Mouse (Mus musculus): ENCODE data around the gene Ttc21a.
A peak's percentile ranks its signal among the peaks of the same experiment; 100 is the strongest.

Gene Ttc21a

DNA sequence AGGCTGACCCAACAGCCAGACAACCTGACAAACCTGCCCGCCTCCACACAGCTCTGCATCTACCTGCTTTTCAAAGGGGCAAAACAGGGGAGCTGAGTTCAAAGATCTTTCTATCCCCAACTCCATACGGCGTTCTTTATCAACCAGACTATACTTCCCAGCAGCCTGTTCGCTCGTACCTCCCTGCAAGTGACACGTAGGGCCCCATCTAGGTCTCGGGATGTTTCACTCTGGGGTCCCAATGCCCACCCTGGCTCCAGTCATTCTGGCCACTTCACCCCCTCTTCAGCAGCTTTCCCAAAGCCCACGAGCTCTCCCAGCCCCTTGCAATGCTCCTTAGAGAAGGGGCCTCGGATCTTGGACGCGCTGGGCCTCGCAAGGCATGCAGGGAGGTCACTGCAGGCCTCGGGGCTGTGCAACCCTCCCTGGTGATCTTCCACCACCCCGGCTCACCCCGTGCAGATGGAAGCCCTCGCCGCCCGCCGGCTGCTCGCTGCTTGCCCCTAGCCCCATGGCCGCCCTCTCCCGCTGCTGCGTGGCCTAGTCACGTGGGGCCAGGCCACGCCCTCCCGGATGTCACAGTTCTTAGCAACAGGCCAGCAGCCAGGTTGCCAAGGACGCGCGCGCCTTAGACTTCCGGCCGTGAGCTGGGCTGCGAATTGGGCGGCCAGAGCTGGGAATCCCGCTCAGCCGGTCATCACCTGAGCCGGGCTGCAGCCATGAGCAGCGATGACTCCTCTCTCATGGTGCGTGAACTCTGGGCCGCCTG, at the start of gene Ttc21a, which contains the start of gene Gorasp1:
Gene Ttc21a, plus strand, starts transcription at position 602 of the 769 bp plus-strand sequence.
Gene Gorasp1, minus strand, starts transcription at position 561 of the 769 bp plus-strand sequence.
- DNase-seq (ENCODE audit: low spot score), result peak; percentile 84

GRCm38 (mm10) chr9:119888843-119889246, 48.6 kb upstream of the Ttc21a start:
- DNase-seq (ENCODE audit: low spot score), result no peak

GRCm38 (mm10) chr9:119889446-119889845, 48.0 kb upstream of the Ttc21a start:
- no peak for DNase-seq (ENCODE audit: low spot score)

GRCm38 (mm10) chr9:119890692-119891091, 46.7 kb upstream of the Ttc21a start:
- DNase-seq (ENCODE audit: low spot score), result no peak

DNA sequence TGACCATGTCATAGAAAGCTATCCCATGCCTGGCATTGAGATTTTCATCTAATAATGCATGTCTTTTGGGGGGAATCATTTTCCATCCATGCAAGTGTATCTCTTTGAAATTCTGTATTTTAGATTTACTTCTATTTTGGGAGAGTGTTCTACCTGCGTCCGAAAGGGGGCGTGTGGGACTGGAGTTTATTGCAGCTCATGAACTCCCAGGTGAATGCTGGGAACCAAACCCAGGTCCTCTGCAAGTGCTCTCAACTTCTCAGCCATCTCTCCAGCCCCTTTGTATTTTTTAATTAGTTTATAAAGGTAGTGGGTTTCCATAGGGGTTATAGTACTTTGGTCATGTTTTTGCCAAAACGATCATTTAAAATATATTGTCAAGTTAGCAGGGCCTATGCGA, 43.5 kb upstream of the Ttc21a start:
- no peak for DNase-seq (ENCODE audit: low spot score)

GRCm38 (mm10) chr9:119894339-119895009, 42.9 kb upstream of the Ttc21a start, which contains the start of gene Wdr48:
Gene Wdr48 (plus strand): TSS chr9:119894878.
- DNase-seq (ENCODE audit: low spot score), result peak; percentile 98

DNA sequence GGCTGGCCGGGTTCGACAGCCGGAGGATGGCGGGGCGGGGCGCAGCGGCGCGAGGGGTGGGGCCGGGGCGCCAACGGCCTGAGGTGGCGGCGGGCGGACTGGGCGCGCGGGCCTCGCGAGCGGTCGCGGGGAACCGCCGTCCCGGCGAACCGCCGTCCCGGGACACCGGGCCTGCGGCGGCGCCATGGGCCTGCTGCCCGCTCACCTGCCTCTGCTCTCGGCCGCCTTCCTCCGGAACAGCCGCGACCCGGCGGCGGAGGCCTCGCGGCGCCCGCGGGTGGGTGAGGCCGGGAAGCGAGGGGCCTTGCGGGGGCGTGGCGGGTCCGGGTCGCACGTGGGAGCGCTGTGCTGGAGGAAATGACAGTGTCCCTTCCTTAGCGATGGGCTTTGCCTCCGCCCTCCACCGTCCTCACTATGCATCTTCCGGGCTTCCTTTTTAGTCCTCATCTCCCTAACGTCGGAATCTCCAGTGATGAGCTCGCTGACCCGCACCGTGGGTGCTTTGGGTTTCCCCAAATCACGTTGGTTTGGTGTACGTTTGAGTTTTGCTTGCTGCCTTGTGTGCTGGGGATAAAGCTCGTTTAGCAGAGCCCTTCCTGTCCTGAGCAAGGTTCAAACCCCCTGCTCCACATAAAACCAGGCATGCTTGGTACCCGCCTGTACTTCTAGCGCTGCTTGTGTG, 42.2 kb upstream of the Ttc21a start:
- no peak for DNase-seq (ENCODE audit: low spot score)

DNA sequence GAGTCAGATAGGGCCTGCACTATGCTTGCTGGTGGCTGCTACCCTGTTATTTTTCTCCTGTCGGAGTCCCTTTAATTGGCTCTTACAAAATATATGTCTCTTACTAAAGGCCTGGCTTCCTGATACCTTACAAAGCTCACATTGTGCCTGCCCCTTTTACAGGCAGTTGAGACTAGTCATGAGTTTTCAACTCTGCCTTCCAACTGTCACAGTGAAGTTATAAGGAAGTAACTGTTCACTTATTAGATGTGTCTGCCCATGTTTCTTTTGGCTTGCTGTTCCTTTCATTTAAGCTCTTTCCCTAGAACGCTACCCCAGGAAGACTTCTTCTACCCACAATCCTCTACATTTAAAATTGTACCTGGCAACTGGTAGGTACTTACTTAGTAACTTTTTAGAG, 38.0 kb upstream of the Ttc21a start:
- no peak for DNase-seq (ENCODE audit: low spot score)

GRCm38 (mm10) chr9:119902410-119903151, 34.8 kb upstream of the Ttc21a start:
- no peak for DNase-seq (ENCODE audit: low spot score)

DNA sequence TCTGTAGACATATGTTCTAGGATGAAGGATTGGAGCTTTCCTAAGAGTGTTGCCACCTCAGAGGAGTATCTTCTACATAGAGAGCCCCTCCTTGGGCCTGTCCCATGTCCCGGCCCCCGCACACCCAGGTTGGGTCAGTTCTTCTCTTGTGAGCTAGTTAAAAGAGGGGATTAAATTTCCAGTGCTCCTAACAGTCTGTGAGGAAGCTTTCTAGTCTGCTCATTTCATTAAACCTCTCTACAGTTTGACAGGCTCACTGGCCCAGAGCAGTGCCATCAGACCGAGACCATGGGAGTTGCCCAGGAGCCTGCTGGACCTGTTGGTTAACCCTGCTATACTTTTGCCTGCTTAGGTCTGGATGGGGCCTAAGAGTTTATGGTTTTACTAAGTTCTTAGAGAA, 28.7 kb upstream of the Ttc21a start:
- no peak for DNase-seq (ENCODE audit: low spot score)

GRCm38 (mm10) chr9:119909931-119910330, 27.5 kb upstream of the Ttc21a start:
- no peak for DNase-seq (ENCODE audit: low spot score)

DNA sequence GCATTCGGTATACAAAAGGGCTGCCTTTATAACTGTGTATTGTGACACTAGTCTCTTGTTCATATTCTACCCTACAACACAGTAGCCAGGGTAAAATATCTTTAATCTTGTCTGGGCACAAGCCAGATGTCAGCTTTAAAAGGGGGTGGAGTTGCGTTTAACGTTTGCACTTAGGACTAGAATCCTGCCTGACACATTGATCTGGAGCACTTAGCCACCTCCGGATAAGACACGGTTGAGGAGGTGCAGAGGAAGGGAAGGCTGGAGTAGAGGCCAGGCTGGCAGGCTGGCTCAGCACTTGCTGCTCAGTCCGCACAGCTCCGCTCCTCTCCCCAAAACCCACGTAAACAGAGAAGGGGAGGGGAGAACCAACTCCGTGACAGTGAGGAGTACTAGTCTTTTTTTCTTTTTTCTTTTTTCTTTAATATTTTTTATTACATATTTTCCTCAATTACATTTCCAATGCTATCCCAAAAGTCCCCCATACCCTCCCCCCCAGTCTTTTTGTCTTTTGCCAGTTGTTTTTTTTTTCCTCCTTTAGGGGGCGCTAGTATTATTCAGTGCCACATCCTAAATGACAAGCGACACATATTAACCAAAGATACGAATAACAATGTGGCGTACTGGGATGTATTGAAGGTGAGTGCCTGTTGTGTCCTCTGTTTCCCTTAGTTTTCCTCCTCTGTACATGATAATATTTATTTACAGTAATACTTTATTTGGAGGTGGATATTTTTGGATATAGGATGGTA, 24.1 kb upstream of the Ttc21a start:
- no peak for DNase-seq (ENCODE audit: low spot score)

DNA sequence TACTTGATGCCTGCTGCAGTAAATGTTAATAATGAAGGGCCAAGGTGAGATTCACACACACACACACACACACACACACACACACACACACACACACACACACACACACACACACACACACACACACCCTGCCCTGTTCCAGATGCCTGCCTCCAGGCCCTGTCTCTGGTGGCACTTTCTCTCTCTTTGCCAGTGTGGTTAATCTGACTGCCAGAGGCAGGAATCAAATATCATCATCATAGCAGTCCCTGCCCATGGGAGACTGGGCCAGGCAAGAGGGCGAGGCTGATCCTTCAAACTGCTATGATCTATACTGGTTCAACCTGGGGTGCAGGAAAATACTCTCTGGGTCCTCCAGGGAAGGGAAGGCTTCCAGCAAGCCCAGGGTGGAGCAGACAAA, 17.5 kb upstream of the Ttc21a start:
- no peak for DNase-seq (ENCODE audit: low spot score)

GRCm38 (mm10) chr9:119923462-119923861, 13.9 kb upstream of the Ttc21a start:
- DNase-seq (ENCODE audit: low spot score), result no peak

- no peak for DNase-seq (ENCODE audit: low spot score)
These were observed 12.2 kb upstream of the Ttc21a start for GRCm38 (mm10) chr9:119925120-119925657.

- no peak for DNase-seq (ENCODE audit: low spot score)
These were observed 11.7 kb upstream of the Ttc21a start for GRCm38 (mm10) chr9:119925729-119926128.

DNA sequence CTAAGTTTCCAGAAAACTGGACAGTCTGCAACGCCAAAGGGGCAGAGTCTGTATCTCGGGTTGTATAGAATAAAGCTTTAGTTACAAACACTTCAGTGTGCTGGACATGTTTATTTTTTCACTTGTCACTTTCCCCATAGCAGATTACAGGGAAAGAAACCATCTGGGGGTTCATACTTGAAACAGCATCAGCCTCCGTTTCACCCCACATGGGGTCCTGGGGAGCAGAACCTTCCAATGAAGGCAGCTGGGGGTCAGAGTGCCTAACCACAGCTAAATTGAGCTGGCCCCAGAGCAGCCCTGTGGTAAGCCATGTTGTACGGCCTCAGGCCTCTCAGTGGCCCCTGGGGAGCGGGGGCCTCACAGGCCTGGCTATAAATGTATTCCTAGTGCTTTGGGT, 10.9 kb upstream of the Ttc21a start:
- DNase-seq (ENCODE audit: low spot score), result no peak

DNA sequence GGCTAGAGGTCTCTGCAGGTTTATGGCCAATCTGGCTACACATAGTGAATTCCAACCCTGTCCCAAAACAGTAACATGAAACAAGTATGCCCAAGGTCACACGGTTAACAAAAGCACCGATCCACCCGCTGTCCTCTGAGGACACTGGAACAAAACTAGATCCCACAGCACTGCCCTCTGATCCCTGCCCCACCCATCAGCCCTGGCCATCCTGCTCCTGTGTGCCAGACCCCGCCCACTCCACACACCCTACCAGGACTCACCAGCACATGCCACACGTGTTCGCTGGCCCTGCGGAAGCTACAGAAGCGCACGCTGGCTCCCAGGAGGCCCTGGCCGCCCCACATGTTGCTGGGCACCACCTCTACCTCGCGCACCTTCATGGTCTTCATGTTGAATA, 5.0 kb upstream of the Ttc21a start:
- DNase-seq (ENCODE audit: low spot score), result no peak

- no peak for DNase-seq (ENCODE audit: low spot score)
These were observed 3.7 kb upstream of the Ttc21a start for GRCm38 (mm10) chr9:119933675-119934074.

DNA sequence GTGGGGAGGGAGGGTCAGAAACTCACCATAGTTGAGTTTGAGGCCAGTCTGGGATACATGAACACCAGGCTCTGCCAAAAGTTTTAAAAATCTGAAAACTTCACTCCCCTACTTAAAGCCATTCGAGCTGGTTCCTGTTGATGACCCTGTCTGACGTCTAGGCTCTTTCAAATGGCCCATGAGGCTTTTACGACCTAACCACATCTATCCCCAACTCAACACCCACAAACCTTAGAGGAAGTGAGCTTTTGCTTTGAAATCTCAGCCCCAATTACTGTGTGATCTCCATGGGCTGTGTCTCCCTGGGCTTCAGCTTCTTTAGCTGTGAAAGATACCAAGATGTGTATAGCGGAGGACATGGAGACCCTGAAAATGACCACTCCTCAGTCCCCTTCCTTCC, 1.1 kb downstream of the Ttc21a start:
- DNase-seq (ENCODE audit: low spot score), result no peak

DNA sequence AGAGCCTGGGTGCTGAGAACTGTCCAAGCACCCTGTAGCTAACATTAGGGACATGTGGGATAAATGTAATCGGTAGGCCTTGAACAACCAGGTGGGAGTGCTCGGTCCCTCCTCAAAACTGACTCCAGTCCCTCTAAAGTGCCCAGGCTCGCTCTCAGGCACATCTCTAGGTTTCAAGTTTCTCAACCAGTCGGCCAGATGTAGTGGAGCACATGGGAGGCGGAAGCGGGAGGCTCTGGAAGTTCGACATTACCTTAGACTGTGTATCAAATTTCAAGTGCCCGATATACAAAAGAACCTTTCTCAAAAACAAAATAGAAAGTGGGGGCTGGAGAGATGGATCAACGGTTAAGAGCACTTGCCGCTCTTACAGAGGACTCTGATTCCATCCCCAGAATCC, 2.2 kb downstream of the Ttc21a start:
- DNase-seq (ENCODE audit: low spot score), result no peak
